Mouse (Mus musculus) heart, postnatal 0 days (tissue): ENCODE data around the gene Sirt5.

Experiments
- CTCF ChIP-seq: IDR thresholded peaks from 2 replicates; pipeline ENCODE4 v1.5.1; 2016; ENCODE audit warnings: antibody characterized with exemption, control low read depth, low read depth
- EP300 ChIP-seq: IDR thresholded peaks from 2 replicates; pipeline ENCODE4 v1.6.1; 2016; ENCODE audit warnings: antibody characterized with exemption, low read depth

- TF ChIP-seq EP300 (no peak), CTCF (no peak)
Measured at GRCm38 (mm10) chr13:43346825-43347224, 18.5 kb upstream of the Sirt5 start.
